18 mouse cellular contexts compared by ENCODE assay signal in genomic region chr8:70677451-70678080, GRCm38 (mm10). TPM values are rescaled to one million over a fixed set of nuclear protein-coding genes. Genes with fewer than 3 reads are reported as not detected.
DNase-seq lines count a peak whose midpoint lies in the region; ATAC-seq and TF ChIP-seq lines count a peak whose summit lies in the region.
"Had no signal": no experiment of that assay in that cellular context is flagged by ENCODE, and none has a peak within 500 bp of the region (broad histone marks: within the 10 kb centered on the region; RNA-seq: fewer than 3 reads in every experiment).

No protein-coding gene starts in this region.

- H3K9ac ChIP-seq in ES-E14 (ENCODE audit: insufficient read depth, low read depth, low read length, poor library complexity, severe bottlenecking): peak overlapping the region; percentile 4; the same call in 1 of the 2 replicates
- 0 out of 2 replicates have a peak overlapping the region, but pooled peaks have one; percentile 10 for H3K9ac ChIP-seq in kidney, embryonic 16.5 days (replicated peaks; ENCODE audit: low read length)
- H3K9ac ChIP-seq in liver, embryonic 13.5 days: peak overlapping the region; percentile 59
- H3K9ac ChIP-seq: limb, embryonic 12.5 days had no signal

- H3K27me3 ChIP-seq in heart, embryonic 10.5 days (ENCODE audit: insufficient read depth, poor library complexity, severe bottlenecking): no peaks in the 10 kb centered on the region
- no peaks in the 10 kb centered on the region for H3K27me3 ChIP-seq in kidney, embryonic 16.5 days (ENCODE audit: insufficient read depth, low read length)
- H3K27me3 ChIP-seq in liver, embryonic 13.5 days: peaks cover 2% of the 10 kb centered on the region; the same call in 1 of the 2 replicates
- H3K27me3 ChIP-seq: limb, embryonic 12.5 days had no signal

- H3K4me2 ChIP-seq in kidney, embryonic 16.5 days (replicated peaks; ENCODE audit: low read depth, low read length): no peak overlapping the region
- H3K4me2 ChIP-seq in liver, embryonic 13.5 days: peak overlapping the region; percentile 57
- H3K4me2 ChIP-seq: limb, embryonic 12.5 days had no signal

- no peak for ATAC-seq in kidney, embryonic 16.5 days (ENCODE audit: low FRiP score, low TSS enrichment)
- ATAC-seq in liver, embryonic 13.5 days (ENCODE audit: low read depth): peak; percentile 10; the same call in 1 of the 2 replicates
- ATAC-seq: activated CD4-positive, CD25-positive, alpha-beta regulatory T cell, adult 4 months; hindbrain, postnatal 0 days; lung, postnatal 0 days had no signal

- H3K4me1 ChIP-seq in heart, embryonic 10.5 days: peaks cover 39% of the 10 kb centered on the region
- peaks cover 18 to 36% of the 10 kb centered on the region in 2 experiments for H3K4me1 ChIP-seq in ES-E14 (ENCODE audit: control insufficient read depth in 2 of 2, insufficient read depth in 2 of 2, low read length in 2 of 2, poor library complexity in 1 of 2)
- H3K4me1 ChIP-seq in kidney, embryonic 16.5 days (ENCODE audit: insufficient read depth, low read length): peaks cover 37% of the 10 kb centered on the region
- H3K4me1 ChIP-seq in liver, embryonic 13.5 days (replicated peaks): peaks cover 91% of the 10 kb centered on the region

- intact Hi-C loops in gastrocnemius, adult 2 months (cut with DNase I): no loop called here

- H3K27ac ChIP-seq in heart, embryonic 10.5 days: no peak overlapping the region; the same call in 1 of the 2 replicates
- H3K27ac ChIP-seq in ES-E14 (ENCODE audit: insufficient read depth, low read depth, low read length, poor library complexity, severe bottlenecking): no peak overlapping the region
- peak overlapping the region; percentile 5; the same call in 1 of the 2 replicates for H3K27ac ChIP-seq in kidney, embryonic 16.5 days (ENCODE audit: low read length)
- peak overlapping the region; percentile 80 for H3K27ac ChIP-seq in liver, embryonic 13.5 days
- no peak overlapping the region for H3K27ac ChIP-seq in gastrocnemius, adult 2 months
- H3K27ac ChIP-seq: hindbrain, postnatal 0 days; left cerebral cortex, adult 2 months; limb, embryonic 12.5 days; midbrain, embryonic 10.5 days had no signal

- no peak for TF ChIP-seq CTCF in gastrocnemius, adult 2 months (IDR thresholded peaks at IDR 0.05)

- peak; percentile 90 for DNase-seq in heart, adult 11 months
- no peak for DNase-seq in heart, embryonic 10.5 days (ENCODE audit: low spot score)
- DNase-seq in ES-E14 (ENCODE audit: low read depth, low spot score): no peak
- no peak for DNase-seq in liver, embryonic 13.5 days
- DNase-seq in right cerebral cortex, postnatal 10 days (ENCODE audit: low spot score in 2 of 2): no peak
- no peak for DNase-seq in gastrocnemius, adult 2 months
- no peak for DNase-seq in spleen, postnatal 36 days (ENCODE audit: low spot score in 2 of 2)
- DNase-seq: adrenal gland, postnatal 36 days; spleen, adult 18-20 months had no signal

- 91% methylated on average over 15 of the region's 15 CpGs for WGBS in heart, embryonic 10.5 days
- 76% methylated on average over 15 of the region's 15 CpGs for WGBS in kidney, embryonic 16.5 days
- WGBS in liver, embryonic 13.5 days (ENCODE audit: insufficient replicate concordance): 81% methylated on average over 15 of the region's 15 CpGs

- no peaks in the 10 kb centered on the region for H3K9me3 ChIP-seq in heart, embryonic 10.5 days
- no peaks in the 10 kb centered on the region for H3K9me3 ChIP-seq in ES-E14 (ENCODE audit: control insufficient read depth, insufficient read depth, low read depth, low read length)
- no peaks in the 10 kb centered on the region for H3K9me3 ChIP-seq in kidney, embryonic 16.5 days (ENCODE audit: low read length)
- no peaks in the 10 kb centered on the region for H3K9me3 ChIP-seq in liver, embryonic 13.5 days (replicated peaks)
- H3K9me3 ChIP-seq: limb, embryonic 12.5 days; midbrain, embryonic 10.5 days had no signal

- in situ Hi-C loops in ES-E14 (cut with MboI; ENCODE audit: low sequenced_read_pairs in 2 of 2, unreplicated experiment in 2 of 2): no loop called here

- H3K4me3 ChIP-seq in heart, embryonic 10.5 days: no peak overlapping the region
- no peak overlapping the region for H3K4me3 ChIP-seq in ES-E14 (ENCODE audit: insufficient read depth in 1 of 2, low read depth in 1 of 2, low read length in 2 of 2, poor library complexity in 1 of 2, severe bottlenecking in 1 of 2)
- no peak overlapping the region for H3K4me3 ChIP-seq in kidney, embryonic 16.5 days (ENCODE audit: low read length)
- peak overlapping the region; percentile 27 for H3K4me3 ChIP-seq in liver, embryonic 13.5 days (replicated peaks)
- no peak overlapping the region for H3K4me3 ChIP-seq in gastrocnemius, adult 2 months
- H3K4me3 ChIP-seq: left cerebral cortex, adult 2 months; limb, embryonic 12.5 days; midbrain, embryonic 10.5 days had no signal

- peaks cover 39% of the 10 kb centered on the region for H3K36me3 ChIP-seq in heart, embryonic 10.5 days
- H3K36me3 ChIP-seq in ES-E14 (ENCODE audit: control insufficient read depth, insufficient read depth, low read length, poor library complexity, severe bottlenecking): peaks cover 31% of the 10 kb centered on the region; the same call in 1 of the 2 replicates
- H3K36me3 ChIP-seq in kidney, embryonic 16.5 days (ENCODE audit: insufficient read depth, low read length): peaks cover 6% of the 10 kb centered on the region
- peaks cover 44% of the 10 kb centered on the region for H3K36me3 ChIP-seq in liver, embryonic 13.5 days

TF ChIP-seq in ES-E14, 5 proteins besides CTCF, POLR2A, EP300 and RAD21:
- TF ChIP-seq ZC3H11A (IDR thresholded peaks at IDR 0.05; ENCODE audit: borderline replicate concordance, low read depth, low read length) (no peak), ZNF384 (IDR thresholded peaks at IDR 0.05; ENCODE audit: low read depth, low read length) (no peak), HCFC1 (IDR thresholded peaks at IDR 0.05; ENCODE audit: borderline replicate concordance, insufficient read depth, low read length) (no peak)

RNA-seq across cellular contexts. Expression of gene Lsm4, which starts 4.5 kb away (rescaled TPM):
- 344 and 410 TPM in 2 replicates for polyA plus RNA-seq in heart, embryonic 10.5 days (2016; fragmentation: Nextera tagmentation; extraction: Ambion mirVana)
- 171 and 204 TPM in 2 replicates for total RNA-seq in ES-E14 (2012; rRNA removed)
- polyA plus RNA-seq in kidney, embryonic 16.5 days (2015; fragmentation: Nextera tagmentation; extraction: Ambion mirVana): 272 and 281 TPM in 2 replicates
- polyA plus RNA-seq in liver, embryonic 13.5 days (2015; fragmentation: Nextera tagmentation; extraction: Ambion mirVana): 185 and 200 TPM in 2 replicates
- total RNA-seq in gastrocnemius, adult 2 months (2021): 10 to 100 TPM; 61.7 to 65.6 TPM

RNA-seq across cellular contexts. Expression of gene Pgpep1, which starts 17.4 kb away (rescaled TPM):
- polyA plus RNA-seq in heart, embryonic 10.5 days (2016; fragmentation: Nextera tagmentation; extraction: Ambion mirVana): 38.0 and 42.0 TPM in 2 replicates
- total RNA-seq in ES-E14 (2012; rRNA removed): 15.5 and 21.4 TPM in 2 replicates
- polyA plus RNA-seq in kidney, embryonic 16.5 days (2015; fragmentation: Nextera tagmentation; extraction: Ambion mirVana): 88.5 TPM in 2 replicates
- polyA plus RNA-seq in liver, embryonic 13.5 days (2015; fragmentation: Nextera tagmentation; extraction: Ambion mirVana): 17.9 and 19.5 TPM in 2 replicates
- total RNA-seq in gastrocnemius, adult 2 months (2021): 10 to 100 TPM in 1 of 2 experiments, 1 to 10 TPM in 1; 9.3 to 22.5 TPM

RNA-seq across cellular contexts. Expression of gene Jund, which starts 21.2 kb away (rescaled TPM):
- polyA plus RNA-seq in heart, embryonic 10.5 days (2016; fragmentation: Nextera tagmentation; extraction: Ambion mirVana): 76.3 and 116 TPM in 2 replicates
- total RNA-seq in ES-E14 (2012; rRNA removed): 60.1 TPM in 2 replicates
- polyA plus RNA-seq in kidney, embryonic 16.5 days (2015; fragmentation: Nextera tagmentation; extraction: Ambion mirVana): 42.1 and 47.4 TPM in 2 replicates
- polyA plus RNA-seq in liver, embryonic 13.5 days (2015; fragmentation: Nextera tagmentation; extraction: Ambion mirVana): 17.9 and 22.0 TPM in 2 replicates
- total RNA-seq in gastrocnemius, adult 2 months (2021): 10 to 100 TPM; 35.5 to 54.5 TPM

RNA-seq across cellular contexts. Expression of gene Iqcn, which starts 25.7 kb away (rescaled TPM):
- polyA plus RNA-seq in heart, embryonic 10.5 days (2016; fragmentation: Nextera tagmentation; extraction: Ambion mirVana): not detected in 2 replicates
- 0.09 and 0.16 TPM in 2 replicates for total RNA-seq in ES-E14 (2012; rRNA removed)
- 0.04 and 0.06 TPM in 2 replicates for polyA plus RNA-seq in kidney, embryonic 16.5 days (2015; fragmentation: Nextera tagmentation; extraction: Ambion mirVana)
- polyA plus RNA-seq in liver, embryonic 13.5 days (2015; fragmentation: Nextera tagmentation; extraction: Ambion mirVana): not detected in 2 replicates
- not detected for total RNA-seq in gastrocnemius, adult 2 months (2021)
- total RNA-seq: adrenal gland, postnatal 36 days had no signal
- polyA plus RNA-seq: activated CD4-positive, CD25-positive, alpha-beta regulatory T cell, adult 4 months; limb, embryonic 12.5 days; midbrain, embryonic 10.5 days had no signal

RNA-seq across cellular contexts. Expression of gene Gm3336, which starts 40.8 kb away (rescaled TPM):
- not detected in 2 replicates for polyA plus RNA-seq in heart, embryonic 10.5 days (2016; fragmentation: Nextera tagmentation; extraction: Ambion mirVana)
- total RNA-seq in ES-E14 (2012; rRNA removed): 1.8 and 3.9 TPM in 2 replicates
- 0.52 and 0.76 TPM in 2 replicates for polyA plus RNA-seq in kidney, embryonic 16.5 days (2015; fragmentation: Nextera tagmentation; extraction: Ambion mirVana)
- 0.14 TPM in 1 of 2 replicates, not detected in the other for polyA plus RNA-seq in liver, embryonic 13.5 days (2015; fragmentation: Nextera tagmentation; extraction: Ambion mirVana)
- not detected for total RNA-seq in gastrocnemius, adult 2 months (2021)
- total RNA-seq: adrenal gland, postnatal 36 days; hindbrain, postnatal 0 days; left cerebral cortex, adult 2 months had no signal
- polyA plus RNA-seq: activated CD4-positive, CD25-positive, alpha-beta regulatory T cell, adult 4 months; C2C12; heart, embryonic 16.5 days; hindbrain, postnatal 0 days; limb, embryonic 12.5 days; midbrain, embryonic 10.5 days had no signal

Comparison
In these comparisons a context has a peak if more than half of its experiments do, and no peak if none do; other contexts are left out.
1. H3K27ac ChIP-seq: peak in kidney, embryonic 16.5 days (single experiment) and liver, embryonic 13.5 days (single experiment); none in heart, embryonic 10.5 days (single experiment), ES-E14 (single experiment) and gastrocnemius, adult 2 months (single experiment).
2. H3K9ac ChIP-seq: peak in every context shown above with its lines; median percentile 59 in liver, embryonic 13.5 days; 10 in kidney, embryonic 16.5 days; 4 in ES-E14.